Mouse (Mus musculus) bone marrow, adult 2 months (tissue): Measurements from ENCODE around the gene Stat2.
"Not testable (repeated sequence)": the region's sequence is repeated elsewhere in the genome, so short reads cannot be mapped to it uniquely, and the experiment has no call there.

ENCODE experiments used
- CTCF ChIP-seq: fragments of 200-500 bp; IDR thresholded peaks from 2 replicates; pipeline ENCODE4 v1.5.1; 2011; ENCODE audit warnings: low read length, control low read depth; ENCODE audit not compliant: control insufficient read depth, insufficient read depth
- POLR2A ChIP-seq: fragments of 200-500 bp; IDR thresholded peaks from 2 replicates; pipeline ENCODE4 v1.6.1; 2011; ENCODE audit warnings: low read depth, mild to moderate bottlenecking, control low read depth, low read length, borderline replicate concordance; ENCODE audit not compliant: control insufficient read depth

DNA sequence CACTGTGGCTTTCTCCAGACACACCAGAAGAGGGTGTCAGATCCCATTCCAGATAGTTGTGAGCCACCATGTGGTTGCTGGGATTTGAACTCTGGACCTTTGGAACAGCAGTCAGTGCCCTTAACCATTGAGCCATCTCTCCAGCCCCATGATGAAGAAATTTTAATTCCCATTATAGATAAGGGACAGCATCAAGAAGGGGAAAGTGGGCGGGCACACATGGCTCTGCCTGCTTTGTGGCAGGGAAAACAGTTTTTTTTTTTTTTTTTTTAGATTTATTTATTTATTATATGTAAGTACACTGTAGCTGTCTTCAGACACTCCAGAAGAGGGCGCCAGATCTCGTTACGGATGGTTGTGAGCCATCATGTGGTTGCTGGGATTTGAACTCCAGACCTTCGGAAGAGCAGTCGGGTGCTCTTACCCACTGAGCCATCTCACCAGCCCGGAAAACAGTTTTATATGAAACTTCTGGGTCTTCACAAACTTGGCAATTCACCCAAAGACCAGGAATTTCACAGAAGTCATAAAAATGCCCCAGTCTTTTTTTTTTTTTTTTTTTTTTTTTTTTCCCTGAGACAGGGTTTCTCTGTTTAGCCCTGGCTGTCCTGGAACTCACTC, 2.6 kb downstream of the Stat2 start:
- TF ChIP-seq CTCF, POLR2A: not testable (repeated sequence)
